Mouse (Mus musculus) adipocyte (in vitro differentiated cells): Measurements from ENCODE around the gene Glrx5.

Experiments used
- DNase-seq: peaks from one replicate; pipeline ENCODE4 v3.0.0-alpha.2; 2016; ENCODE audit warnings: low spot score

Glrx5 gene

DNA sequence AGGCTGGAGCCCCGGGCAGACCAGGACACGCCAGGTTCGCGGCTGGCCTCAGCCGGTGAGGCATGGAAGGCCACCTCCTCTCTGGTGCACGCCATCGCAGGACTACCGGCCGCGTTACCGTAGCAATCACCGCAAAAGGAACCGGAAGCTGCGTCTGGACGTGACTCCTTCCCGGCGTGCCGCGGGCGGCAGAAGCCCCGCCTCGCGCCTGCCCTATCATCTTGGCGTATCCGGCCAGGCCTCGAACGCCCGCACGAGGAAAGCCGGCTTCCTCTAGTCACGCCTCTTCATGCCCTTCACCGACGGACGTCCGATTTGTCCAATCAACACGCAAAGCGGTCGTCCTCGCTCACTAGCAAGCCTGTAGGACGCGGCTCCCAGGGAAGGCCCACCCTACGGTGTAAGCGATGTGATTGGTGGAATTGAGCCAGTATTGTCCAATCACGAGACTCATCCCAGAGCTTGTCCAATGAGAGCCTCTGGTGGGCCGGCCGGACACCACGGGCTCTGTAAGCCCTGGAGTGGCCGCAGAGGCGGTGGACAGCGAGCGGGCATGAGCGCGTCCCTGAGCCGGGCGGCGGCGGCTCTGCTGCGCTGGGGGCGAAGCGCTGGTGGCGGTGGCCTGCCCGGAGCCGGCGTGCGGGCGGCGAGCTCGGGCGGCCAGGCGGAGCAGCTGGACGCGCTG, at the start of gene Glrx5:
TSS of gene Glrx5 (plus strand) at position 542 of the 685 bp plus-strand sequence.
- peak; percentile 100 for DNase-seq

- DNase-seq, result peak; percentile 39
Observed at GRCm38 (mm10) chr12:104983476-104983875, 49.0 kb upstream of the Glrx5 start.

DNA sequence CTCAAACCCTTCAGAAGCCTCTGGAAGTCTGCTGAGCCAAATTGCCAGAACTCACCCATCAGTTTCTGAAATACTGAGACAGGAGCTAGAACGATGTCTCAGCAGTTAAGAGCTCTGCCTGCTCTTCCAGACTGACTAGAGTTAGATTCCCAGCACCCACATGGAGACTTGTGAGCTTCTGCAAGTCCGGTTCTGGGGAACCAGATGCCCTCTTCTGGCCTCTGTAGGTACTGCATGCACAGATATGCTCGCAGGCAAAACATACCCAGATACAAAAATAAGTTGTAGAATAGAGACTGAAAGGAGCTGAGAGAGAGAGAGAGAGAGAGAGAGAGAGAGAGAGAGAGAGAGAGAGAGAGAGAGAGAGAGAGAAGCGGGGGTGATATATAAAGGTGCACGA, 47.4 kb upstream of the Glrx5 start:
- DNase-seq, result no peak

- no peak for DNase-seq
Observed at GRCm38 (mm10) chr12:104986001-104986400, 46.5 kb upstream of the Glrx5 start.

DNA sequence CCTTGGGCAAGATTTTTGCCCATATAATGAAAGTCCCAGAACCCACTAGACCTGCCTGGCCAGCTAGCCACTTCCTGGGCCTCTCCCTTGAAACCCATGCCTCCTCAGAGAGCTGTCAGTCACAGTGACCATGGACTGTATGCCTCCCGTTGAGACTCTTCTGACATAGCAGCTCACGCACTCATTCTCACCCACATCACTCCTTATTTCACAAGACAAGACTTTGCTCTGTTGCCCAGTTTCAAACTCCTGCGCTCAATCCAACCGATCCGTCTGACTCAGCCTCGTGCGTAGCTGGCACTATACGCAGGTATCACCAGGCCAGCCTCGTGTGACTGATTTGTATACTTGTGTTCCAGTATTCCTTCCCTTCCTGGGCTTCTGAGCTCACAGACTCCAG, 45.7 kb upstream of the Glrx5 start:
- peak; percentile 88 for DNase-seq

DNA sequence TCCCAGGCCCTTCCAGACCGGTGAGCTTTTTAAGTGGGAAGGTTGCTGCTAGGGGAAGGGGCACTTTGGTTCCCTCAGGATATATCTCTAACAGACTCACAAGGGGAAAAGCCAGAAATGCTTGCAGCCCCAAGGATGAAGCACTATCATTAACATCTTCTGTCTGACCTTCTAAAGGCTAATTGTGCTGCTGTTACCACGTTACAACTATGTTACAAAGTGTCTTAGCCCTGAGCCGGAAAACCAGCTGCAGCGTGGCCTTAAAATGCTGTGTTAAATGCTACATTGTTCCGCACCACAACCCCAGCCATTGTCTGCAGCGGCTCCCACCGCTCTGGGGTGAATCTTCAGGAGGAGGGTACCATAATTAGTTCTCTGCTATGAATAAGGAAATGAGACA, 44.6 kb upstream of the Glrx5 start:
- DNase-seq, result no peak

- no peak for DNase-seq
Observed at GRCm38 (mm10) chr12:104990741-104991454, 41.6 kb upstream of the Glrx5 start.

DNA sequence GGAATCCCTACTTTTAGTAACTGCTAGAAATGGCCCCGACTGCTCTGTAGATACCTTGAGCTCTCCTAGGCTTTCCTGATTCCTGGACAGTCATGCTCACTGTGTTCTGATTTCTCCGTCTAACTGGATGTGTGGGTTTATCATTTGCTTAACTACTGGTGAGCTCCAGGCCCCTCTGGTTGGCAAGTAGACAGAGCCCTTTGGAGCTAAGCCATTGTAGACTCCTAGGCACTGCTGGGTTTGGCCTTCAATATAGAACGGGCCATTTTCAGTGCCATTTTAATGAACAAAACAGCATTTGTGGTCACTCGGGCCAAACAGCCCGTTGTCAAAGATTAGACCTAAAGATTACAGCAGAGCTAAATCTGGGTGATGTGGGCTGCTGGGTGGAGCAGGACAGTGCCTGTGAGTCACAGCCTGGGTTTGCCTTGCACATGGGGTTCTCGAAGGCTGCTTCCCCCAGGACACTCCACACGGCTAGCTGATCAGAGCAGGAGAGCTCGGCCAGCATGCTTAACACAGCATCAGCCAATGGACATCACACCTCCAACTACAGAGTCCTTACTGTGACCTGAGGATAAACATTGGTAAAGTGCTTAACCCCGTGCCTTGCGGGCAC, 40.3 kb upstream of the Glrx5 start:
- DNase-seq, result no peak

DNA sequence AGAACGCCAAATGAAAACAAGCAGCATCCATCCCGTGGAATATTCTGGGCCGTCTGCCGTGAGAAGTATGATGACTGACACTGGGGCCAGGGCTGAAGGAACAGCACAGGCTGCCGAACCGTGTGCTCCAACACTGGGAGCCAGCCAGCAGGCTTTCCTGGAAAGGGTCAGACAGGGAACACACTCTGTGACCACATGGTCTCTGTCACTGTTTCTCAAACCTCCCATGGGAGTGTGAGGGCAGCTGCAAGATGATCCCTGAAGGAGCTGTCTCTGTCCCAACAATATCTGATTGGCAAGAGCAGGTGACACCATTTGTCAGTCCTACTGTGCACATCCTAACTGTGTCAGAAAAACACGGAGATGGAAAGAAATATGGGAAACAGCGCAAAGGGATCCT, 39.6 kb upstream of the Glrx5 start:
- peak; percentile 86 for DNase-seq

DNA sequence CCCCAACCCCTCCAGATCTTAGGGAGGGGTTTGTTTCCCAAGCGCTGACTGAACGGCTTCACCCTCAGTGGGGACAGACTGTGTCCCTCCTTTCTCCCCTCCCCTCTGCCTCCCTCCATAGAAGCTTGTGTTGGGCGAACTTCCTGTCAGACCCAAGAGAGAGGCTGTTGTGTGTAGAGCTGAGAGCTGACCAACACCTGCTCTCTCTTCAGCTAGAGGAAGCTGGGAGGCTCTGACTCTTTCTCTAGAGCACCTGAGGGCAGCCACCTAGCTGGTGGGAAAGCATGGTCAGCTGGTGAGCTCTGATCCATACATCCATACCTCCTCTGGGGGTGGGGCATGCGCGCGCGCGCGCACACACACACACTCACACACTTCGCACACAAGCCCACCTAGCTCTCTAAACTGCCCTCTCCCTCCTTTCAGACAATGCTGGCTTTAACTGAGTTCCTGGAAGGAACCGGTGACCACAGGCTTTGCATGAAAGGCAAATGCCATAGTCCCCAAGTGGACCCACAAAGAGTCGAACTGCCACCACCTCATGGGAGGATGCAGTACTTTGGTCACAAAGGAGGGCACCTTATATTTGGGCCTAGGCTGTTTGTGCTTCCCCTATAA, 37.1 kb upstream of the Glrx5 start:
- no peak for DNase-seq

DNA sequence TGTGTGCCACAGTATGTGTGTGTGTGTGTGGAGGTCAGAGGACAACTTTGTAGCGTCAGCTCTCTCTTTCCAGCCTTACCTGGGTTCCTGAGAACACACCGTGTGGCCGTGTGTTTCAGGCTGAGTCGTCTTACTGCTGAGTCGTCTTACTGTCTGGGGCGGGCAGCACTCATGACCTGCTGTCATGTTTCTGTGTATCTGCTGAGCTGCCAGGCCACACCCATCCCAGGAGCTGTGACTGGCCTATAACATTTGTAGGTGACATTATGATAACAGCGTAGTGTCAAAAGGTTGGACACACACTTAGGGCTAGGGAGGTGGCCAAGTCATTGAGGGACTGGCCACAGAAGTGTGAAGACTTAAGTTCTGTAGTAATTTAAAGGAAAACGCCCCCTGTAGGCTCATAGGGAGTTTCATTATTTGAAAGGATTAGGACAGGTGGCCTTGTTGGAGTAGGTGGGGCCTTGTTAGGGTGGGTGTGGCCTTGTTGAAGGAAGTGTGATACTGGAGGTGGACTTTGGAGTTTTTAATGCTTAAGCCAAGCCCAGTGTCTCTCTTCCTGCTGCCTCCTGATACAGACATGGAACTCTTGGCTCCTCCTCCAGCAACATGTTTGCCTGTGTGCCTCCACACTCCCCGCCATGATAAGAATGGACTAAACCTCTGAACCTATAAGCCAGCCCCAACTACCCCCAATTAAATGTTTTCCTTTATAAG, 36.3 kb upstream of the Glrx5 start:
- DNase-seq, result no peak

DNA sequence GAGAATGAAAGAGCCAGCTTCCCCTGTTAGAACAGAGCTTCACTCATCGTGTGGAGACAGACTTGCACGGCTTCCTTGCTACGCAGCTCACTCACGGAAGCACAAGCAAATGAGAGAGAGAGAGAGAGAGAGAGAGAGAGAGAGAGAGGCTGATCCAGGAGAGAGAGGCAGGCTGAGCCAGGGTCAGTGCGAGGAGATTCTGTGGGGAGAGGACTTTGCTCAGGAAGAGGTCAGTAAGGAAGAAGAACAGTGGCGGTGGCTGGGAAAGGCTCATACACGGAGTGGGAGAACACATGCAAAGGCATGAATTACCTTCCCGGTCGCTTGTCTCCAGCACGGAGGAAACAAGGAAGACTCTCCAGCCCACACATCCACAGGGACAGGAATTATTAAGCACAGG, 35.3 kb upstream of the Glrx5 start:
- DNase-seq, result no peak

DNA sequence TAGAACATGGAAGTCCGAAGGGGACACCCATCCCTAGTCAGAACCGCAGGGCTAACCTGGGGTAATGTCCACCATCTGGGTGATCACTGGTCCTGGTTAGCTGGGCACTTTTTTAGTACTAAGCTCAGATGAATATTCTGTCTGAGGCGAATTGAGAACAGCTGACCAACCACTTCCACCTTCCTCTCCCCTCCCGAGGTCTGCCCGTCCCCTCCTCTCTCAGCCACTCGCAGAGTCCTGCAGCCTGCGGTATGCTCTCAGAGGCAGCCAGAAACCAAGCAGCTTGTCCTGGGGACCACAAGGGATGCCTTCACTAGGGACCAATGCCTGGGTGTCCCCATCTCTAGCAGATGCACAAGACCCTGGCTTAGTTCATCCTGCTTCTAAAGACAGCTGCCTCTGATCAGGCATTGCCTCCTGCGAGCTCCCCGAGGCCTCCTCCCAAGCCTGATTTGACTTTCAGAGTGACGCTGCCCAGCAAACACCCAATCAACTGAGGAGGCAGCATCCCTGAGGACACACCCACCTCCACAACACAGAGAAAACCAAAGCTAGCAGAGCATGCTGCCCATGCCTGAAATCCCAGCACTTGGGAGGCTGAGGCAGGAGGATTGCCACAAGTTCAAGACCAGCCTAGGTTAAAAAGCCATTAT, 34.7 kb upstream of the Glrx5 start:
- DNase-seq, result no peak

DNA sequence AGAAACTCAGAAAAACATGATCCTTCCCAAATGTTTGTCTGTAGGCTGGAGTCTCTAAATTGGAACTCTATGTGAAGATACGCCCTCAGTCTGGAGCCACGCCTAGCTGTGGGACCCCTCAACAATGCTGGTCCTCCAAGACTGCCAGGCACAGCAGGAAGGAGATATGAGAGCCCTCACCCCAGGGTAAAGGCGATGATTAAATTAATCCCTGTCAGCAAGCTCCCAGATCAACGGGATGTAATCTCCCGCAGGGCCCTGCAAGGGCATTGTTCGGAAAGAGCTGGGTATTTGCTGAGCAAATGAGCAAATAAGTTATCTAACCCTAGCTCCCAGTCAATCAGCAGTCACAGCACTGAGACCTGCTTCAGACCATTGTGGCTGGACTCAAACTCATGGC, 33.9 kb upstream of the Glrx5 start:
- DNase-seq, result no peak

DNA sequence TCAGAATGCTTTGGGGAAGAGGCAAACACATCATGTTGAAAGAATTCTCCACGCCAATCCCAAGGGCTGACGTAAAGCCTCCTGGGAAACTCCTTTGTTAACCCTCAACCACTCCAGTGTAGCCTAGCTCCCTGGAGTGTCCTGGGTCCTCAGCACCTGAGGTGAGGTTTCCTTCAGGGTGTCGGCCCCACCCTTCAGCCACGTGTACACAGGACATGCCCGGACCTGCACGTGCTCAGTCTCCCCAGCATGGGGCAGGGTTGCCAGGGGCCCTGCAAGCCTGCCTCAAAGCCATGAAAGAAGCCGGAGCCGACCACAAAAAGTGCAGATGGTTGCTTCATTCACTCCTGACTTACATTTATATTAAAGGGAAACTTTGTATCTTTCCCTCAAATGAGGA, 33.3 kb upstream of the Glrx5 start:
- DNase-seq, result no peak

GRCm38 (mm10) chr12:105000487-105001283, 31.8 kb upstream of the Glrx5 start:
- DNase-seq, result peak; percentile 67

GRCm38 (mm10) chr12:105001317-105001716, 31.2 kb upstream of the Glrx5 start:
- DNase-seq, result no peak

DNA sequence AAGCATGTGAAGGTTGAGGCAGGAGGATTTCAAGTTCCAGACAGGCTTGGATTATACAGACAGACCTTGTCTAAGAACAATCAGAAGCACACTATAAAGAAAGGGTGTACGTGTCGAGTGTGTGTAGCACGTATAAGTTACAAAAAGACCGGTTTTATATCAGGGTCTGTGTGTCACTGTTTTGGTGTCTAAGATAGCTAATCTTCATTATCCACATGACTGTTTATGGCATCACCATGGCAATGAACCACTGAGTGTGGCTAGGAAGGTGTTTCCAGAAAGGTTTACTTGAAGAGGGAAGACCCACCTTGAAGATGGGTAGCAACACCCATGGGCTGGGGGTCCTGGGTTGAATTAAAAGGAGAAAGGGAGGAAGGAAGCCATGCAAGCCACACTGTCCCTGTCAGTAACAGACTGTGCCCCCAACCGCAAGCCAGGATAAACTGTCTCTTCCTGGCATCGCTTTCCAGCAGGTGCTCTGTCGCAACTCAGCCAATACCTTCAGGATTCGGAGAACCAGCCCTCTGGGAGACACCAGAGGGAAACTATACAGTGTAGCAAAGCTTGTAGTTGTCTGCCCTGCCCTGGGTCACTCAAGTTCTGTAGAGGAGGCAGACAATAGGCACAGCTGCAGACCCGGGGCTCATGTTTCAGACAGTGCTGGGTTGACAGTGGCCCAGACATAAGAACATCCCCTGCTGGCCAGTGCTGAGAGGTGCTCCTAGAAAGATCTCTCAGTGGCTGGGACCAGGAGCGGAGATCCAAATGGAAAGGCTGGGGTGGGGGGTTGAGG, 30.0 kb upstream of the Glrx5 start:
- no peak for DNase-seq

- DNase-seq, result no peak
Observed at GRCm38 (mm10) chr12:105003158-105003557, 29.3 kb upstream of the Glrx5 start.

GRCm38 (mm10) chr12:105003715-105004114, 28.8 kb upstream of the Glrx5 start:
- DNase-seq, result no peak
